Mouse (Mus musculus) activated CD4-positive, CD25-positive, alpha-beta regulatory T cell, adult 4 months (primary cell): ENCODE measurements around the gene Slirp. TPM values are rescaled to one million over a fixed set of nuclear protein-coding genes. Genes with fewer than 3 reads are reported as not detected.

ENCODE experiments used
- ATAC-seq: one replicate; pipeline ENCODE4 v1.8.0; 2017
- polyA plus RNA-seq, 2 experiments: library from polyadenylated mRNA; unstranded; fragments of 100-300 nt; shearing (Covaris generic); gene quantifications; one replicate each; pipeline ENCODE4 v1.2.1; 2017

Gene Slirp
- polyA plus RNA-seq: 100 to 1,000 TPM in 1 of 2 experiments, 10 to 100 TPM in 1; 83.4 to 124 TPM

DNA sequence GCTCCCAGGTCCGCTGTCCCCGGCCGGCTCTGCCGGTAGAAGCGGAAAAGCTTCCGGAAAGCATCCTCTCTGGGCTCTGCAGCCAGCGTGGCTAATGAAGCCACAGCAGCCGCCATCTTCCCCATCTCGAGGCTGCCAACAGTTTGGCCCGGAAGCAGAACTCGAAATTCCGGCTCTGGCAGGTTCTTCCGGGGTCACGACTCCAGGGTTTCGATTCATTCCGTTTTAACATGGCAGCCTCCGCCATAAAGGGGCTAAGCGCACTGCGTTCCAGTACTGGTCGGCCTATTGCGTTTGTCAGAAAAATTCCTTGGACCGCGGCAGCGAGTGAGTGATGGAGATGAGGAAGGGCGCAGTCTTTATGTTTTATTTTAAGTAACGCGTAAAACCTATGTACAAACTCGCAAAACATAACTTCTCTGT is at the start of gene Slirp, which contains the start of gene Alkbh1:
TSS of gene Slirp (plus strand) at position 197 of the 423 bp plus-strand sequence.
TSS of gene Alkbh1 (minus strand) at position 318 of the 423 bp plus-strand sequence.
- ATAC-seq: peak; percentile 91

- ATAC-seq: no peak
Observed at GRCm38 (mm10) chr12:87394316-87394715, 49.4 kb upstream of the Slirp start.

DNA sequence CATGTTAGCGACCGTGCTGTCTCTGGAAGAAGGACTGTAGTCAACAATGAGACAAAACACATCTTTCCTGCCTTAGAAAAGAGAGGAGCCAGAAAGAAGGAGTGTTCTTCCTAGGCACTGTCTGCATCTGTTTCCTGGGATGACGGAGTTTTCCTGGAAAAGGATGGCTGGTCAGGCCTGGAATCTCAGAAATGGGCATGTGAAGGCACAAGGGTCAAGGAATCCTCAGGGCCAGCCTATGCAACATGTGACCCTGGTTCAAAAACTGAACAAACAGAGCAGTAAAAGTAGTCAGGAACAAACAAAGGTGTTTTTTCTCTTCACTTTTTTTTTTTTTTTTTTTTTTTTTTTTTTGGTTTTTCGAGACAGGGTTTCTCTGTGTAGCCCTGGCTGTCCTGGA is 46.6 kb upstream of the Slirp start:
- ATAC-seq: no peak

- no peak for ATAC-seq
Observed at GRCm38 (mm10) chr12:87397811-87398417, 45.8 kb upstream of the Slirp start.

GRCm38 (mm10) chr12:87399119-87399819 is 44.4 kb upstream of the Slirp start:
- ATAC-seq: no peak

GRCm38 (mm10) chr12:87401883-87402282 is 41.8 kb upstream of the Slirp start:
- ATAC-seq: no peak

GRCm38 (mm10) chr12:87405165-87405564 is 38.5 kb upstream of the Slirp start:
- ATAC-seq: no peak

DNA sequence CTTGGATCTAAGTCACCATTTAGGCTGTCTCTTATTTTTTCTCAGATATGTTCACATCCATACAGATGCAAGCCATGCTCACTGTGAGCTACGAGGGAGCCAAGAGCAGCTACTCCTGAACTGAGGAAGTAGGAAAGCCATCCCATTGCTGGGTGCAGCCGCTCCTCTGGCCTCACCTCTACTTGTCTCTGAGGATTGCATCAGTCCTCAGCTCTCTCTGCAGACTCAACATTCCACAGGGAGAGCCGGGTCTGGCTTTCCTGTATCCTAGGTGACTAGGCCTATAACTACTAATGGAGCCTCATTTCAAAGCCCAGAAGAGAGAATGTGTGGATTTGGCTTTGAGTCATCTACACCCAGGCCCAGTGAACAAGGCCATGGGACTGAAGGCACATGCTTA is 38.0 kb upstream of the Slirp start:
- ATAC-seq: no peak

DNA sequence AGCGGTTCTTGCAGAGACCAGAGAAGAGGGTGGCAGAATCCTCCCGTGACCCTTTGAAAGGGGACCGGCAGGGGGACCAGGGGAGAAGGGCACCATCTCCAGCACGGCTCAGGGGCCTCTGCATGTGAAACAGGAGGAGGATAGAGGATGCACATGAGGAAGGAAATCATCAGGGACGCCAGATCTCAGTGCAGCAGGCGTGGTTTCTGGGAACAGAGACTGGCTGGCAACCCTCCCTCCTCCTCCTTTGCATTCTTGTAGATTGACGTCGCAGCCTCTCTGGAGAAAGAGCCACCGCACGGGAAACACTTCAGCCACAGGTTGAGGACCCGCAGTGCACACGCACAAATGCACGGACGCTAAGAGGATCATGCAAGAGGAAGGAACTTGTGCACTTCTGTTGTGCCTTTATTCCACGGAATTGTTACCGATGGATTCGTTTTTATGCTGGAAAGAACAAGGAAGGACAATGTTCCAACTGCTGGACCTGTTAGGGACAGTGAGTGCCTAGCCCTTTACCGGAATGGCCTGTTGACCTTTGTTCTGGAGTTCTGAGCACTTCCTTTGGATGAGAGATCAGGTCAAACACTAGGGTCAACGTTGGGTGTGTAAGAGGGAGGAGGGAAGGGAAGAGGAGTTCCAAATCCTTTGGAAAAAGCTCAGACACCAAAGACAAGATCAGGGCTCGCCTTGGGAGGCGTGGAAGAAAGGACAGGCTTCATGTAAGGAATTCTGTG is 35.7 kb upstream of the Slirp start:
- no peak for ATAC-seq

DNA sequence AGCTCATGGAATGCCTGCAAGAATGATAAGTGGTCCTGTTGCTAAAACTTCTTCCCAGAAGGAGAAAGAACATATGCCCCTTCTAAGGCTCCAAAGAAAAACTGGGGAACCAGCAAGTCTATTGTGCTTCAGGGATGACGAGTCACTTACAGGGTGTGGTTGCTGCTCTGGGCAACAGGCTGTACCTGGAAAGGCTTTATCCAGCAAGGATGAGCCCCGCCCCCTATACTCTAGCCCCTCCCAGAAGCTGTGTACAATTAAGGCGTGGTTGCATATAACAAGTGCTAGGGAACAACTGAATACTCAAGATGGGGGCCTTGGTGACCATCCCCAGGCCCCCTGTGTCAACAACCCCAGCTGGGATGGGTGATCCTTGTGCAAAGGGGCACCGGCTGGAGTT is 34.6 kb upstream of the Slirp start:
- no peak for ATAC-seq

GRCm38 (mm10) chr12:87410999-87411398 is 32.7 kb upstream of the Slirp start:
- no peak for ATAC-seq

- peak; percentile 67 for ATAC-seq
Observed at GRCm38 (mm10) chr12:87413179-87413790, 30.4 kb upstream of the Slirp start.

GRCm38 (mm10) chr12:87415358-87415757 is 28.3 kb upstream of the Slirp start:
- no peak for ATAC-seq

GRCm38 (mm10) chr12:87416690-87417089 is 27.0 kb upstream of the Slirp start:
- ATAC-seq: peak; percentile 83

DNA sequence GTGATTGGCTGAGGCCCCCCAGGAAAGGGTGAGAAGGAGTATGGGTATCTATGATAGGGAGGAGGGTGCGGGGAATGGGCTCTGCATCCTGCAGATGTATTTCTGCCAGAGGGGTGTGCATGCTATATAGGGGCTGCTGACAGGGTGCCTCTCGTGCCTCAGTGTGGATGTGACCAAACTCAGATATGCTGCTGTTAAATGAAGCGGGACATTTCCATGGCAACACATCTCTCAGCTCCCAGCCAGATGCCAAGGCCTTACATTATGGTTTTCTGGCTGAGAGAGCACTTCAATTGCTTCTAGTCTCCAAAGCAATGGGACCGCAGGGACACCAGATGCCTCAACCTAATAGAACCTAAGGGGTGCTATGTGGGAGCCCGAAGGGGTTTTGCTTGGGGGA is 24.8 kb upstream of the Slirp start:
- no peak for ATAC-seq

DNA sequence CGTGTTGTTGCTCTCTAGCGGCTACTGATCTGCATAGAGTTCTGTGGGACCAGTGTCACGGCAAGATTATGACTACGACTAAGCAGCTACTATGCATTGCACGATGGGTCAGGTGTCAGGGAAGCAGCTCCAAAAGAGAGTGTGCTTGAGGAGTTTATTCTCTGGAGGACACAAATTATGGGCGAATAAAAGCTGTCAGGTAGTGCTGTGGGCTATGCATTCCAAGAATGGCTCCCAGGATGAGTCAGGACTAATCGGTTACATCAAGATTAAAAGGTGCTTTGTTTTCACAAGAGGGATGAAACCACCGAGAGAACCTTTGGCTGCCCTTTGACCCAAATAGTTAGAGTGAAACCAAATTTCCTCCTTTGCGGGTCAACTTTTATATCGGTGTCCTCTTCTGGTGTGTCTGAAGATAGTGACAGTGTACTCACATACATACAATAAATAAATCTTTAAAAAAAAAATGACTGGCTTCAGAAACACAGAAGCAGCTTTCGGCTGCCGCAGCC is 23.7 kb upstream of the Slirp start:
- no peak for ATAC-seq

- no peak for ATAC-seq
Observed at GRCm38 (mm10) chr12:87421708-87422507, 21.8 kb upstream of the Slirp start.

DNA sequence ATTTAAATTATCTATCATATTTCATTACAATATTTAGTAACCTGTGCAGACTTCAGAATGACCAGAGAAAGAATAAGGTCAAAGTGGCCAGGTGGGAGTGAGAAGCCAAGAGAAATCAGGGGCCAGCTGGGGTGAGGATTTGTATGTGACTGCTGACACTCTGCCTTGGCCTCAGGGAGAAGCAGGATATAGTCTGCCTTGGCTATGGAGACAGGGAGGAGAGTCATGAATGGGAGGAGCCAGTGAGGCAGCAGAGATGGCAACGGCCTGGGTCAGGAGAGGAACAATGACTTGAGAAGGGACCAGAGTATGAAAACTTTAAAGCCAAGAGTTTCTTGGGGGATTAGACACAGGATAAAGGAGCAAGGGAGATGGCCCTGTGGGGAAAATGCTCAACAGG is 20.0 kb upstream of the Slirp start:
- ATAC-seq: no peak

DNA sequence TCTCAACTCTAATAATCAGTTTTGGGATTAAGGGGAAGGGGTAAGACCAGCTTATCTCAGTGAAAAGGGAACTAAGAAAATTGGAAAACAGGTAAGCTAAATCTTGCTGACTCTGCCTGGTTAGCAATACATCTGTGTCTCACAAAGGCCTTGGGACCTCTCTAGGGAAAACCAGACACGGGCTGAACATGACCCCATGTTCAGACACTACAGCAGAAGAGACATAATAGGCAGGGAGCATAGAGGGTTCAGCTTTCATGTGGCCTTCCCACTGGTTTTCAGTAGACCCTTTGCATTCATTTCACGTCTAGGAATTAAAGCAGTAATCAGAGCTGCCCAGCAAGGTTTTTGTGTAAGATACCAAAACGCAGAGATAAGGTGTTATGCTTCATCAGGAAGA is 19.2 kb upstream of the Slirp start:
- no peak for ATAC-seq

DNA sequence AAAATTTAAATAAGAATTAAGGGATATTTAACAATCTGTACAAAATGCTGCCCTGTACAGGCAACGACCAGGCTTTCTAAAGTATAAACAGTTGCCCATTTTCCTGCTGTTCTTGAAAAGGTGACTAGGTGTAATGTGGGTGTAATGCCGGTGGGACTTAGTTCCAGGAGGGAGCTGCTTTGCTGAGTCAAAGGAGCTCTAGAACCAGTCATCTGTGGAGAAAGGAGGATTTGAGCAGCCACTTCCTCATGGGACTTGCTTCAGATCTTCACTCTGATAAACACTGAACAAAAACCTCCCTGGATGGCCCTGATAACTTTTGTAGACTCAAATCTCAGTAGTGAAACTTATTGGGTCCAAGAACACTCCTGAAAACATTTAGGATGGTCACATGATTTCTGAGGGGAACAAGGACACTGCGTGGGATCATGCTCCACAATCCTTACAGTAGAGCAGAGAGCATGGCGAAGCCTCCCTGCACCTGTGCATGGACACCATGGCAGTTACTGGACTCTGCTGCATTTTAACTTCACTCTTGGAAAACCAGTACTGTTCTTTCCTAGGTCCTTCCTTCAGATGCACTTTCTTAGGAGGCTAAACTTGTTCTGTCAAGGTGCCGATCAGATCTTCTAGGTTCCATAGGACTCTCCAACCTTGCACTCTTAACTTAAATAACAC is 17.2 kb upstream of the Slirp start:
- ATAC-seq: no peak

- ATAC-seq: no peak
Observed at GRCm38 (mm10) chr12:87428295-87428694, 15.4 kb upstream of the Slirp start.
